Mouse (Mus musculus) lung, embryonic 15.5 days (tissue): ENCODE measurements around the gene Brca1. TPM values are rescaled to one million over a fixed set of nuclear protein-coding genes. Genes with fewer than 3 reads are reported as not detected.
"Not testable (repeated sequence)": the region's sequence is repeated elsewhere in the genome, so short reads cannot be mapped to it uniquely, and the experiment has no call there.

ENCODE experiments used
- ATAC-seq: fragments of 200-750 bp; cut with Nextera tagmentation; 2 replicates; pipeline ENCODE4 v1.8.0; 2017; ENCODE audit warnings: moderate number of reproducible peaks, borderline replicate concordance; ENCODE audit not compliant: low FRiP score, low TSS enrichment; ENCODE audit errors: extremely low read depth
- H3K27ac ChIP-seq: fragments of 300-500 bp; sonication (generic); 2 replicates; pipeline ENCODE4 v1.5.1; 2015; ENCODE audit warnings: moderate library complexity, mild to moderate bottlenecking, inconsistent platforms
- H3K27me3 ChIP-seq: fragments of 300-500 bp; sonication (generic); 2 replicates; pipeline ENCODE4 v1.6.1; 2015; ENCODE audit warnings: inconsistent platforms
- H3K36me3 ChIP-seq: fragments of 300-500 bp; sonication (generic); 2 replicates; pipeline ENCODE4 v1.6.1; 2015; ENCODE audit warnings: inconsistent platforms
- H3K4me1 ChIP-seq: fragments of 300-500 bp; sonication (generic); 2 replicates; pipeline ENCODE4 v1.6.1; 2015; ENCODE audit warnings: inconsistent platforms
- H3K4me2 ChIP-seq: fragments of 300-500 bp; sonication (generic); 2 replicates; pipeline ENCODE4 v1.6.1; 2015; ENCODE audit warnings: inconsistent platforms, mild to moderate bottlenecking, moderate library complexity
- H3K4me3 ChIP-seq: fragments of 300-500 bp; sonication (generic); 2 replicates; pipeline ENCODE4 v1.5.1; 2015; ENCODE audit warnings: mild to moderate bottlenecking, inconsistent platforms
- H3K9ac ChIP-seq: fragments of 300-500 bp; sonication (generic); 2 replicates; pipeline ENCODE4 v1.6.1; 2015; ENCODE audit warnings: inconsistent platforms
- H3K9me3 ChIP-seq: fragments of 300-500 bp; sonication (generic); 2 replicates; pipeline ENCODE4 v1.6.1; 2016; ENCODE audit warnings: inconsistent platforms
- WGBS: fragments of 180-500 bp; shearing (Covaris S2); methylation state at CpG from one replicate; pipeline ENCODE4 v1.1.7; 2015; 5-methylcytosine and 5-hydroxymethylcytosine counted together
- polyA plus RNA-seq: library from polyadenylated mRNA; unstranded; fragments of >200 nt; fragmentation: Nextera tagmentation; extraction: Ambion mirVana; gene quantifications from 2 replicates; pipeline ENCODE4 v1.2.1, GENCODE M21; 2015

The Brca1 gene
- 14.1 and 17.7 TPM in 2 replicates for polyA plus RNA-seq

DNA sequence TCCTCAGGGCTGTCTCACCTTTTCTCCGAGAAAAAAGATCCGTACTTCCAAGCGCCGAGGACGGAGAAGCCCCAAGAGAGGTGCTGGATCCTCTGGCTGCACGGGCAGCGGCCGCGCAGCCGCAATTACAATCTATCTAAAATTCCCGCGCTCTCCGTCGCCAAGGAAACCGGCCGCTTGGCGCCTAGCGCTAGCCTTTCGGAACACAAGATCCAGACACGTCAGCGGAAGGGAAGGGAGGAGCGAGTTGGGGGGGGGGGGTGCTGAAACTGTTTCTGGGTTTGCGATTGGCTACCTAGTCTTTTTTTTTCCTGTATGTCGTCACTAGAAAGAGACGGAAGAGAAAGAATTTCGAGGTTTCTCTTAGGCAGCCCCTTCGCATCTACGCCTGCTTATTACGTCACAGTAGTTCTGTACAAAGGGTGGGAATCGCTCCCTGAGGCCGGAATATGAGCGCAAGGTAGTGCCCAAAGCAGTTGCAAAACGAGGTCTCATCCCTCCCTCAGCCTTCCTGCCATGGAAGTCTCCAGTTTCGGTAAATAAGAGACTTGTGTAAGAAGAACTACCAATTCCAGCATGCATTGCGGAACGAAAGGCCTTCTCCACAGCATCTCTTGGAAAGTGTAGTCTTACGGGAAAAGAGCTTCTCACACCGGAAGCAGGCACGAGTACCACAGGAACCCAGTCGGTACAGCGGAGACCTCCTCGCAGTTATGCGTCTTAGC, at the start of gene Brca1, which contains the start of gene Nbr1:
Gene Brca1, minus strand, starts transcription at position 205 of the 725 bp plus-strand sequence.
Gene Nbr1, plus strand, starts transcription at position 399 of the 725 bp plus-strand sequence.
- H3K9me3 ChIP-seq = no peaks in the 10 kb centered on the region
- H3K4me2 ChIP-seq = peak within 1 kb of the TSS; percentile 65
- under 1% methylated on average over 43 of the region's 43 CpGs for WGBS
- peak within 1 kb of the TSS; percentile 94 for H3K27ac ChIP-seq
- H3K36me3 ChIP-seq = peaks cover 18% of the 10 kb centered on the region; the same call in 1 of the 2 replicates
- peak within 1 kb of the TSS; percentile 84 for H3K4me3 ChIP-seq
- ATAC-seq = peak; percentile 81
- peaks cover 25% of the 10 kb centered on the region for H3K4me1 ChIP-seq
- H3K27me3 ChIP-seq = no peaks in the 10 kb centered on the region
- peak within 1 kb of the TSS; percentile 79 for H3K9ac ChIP-seq

DNA sequence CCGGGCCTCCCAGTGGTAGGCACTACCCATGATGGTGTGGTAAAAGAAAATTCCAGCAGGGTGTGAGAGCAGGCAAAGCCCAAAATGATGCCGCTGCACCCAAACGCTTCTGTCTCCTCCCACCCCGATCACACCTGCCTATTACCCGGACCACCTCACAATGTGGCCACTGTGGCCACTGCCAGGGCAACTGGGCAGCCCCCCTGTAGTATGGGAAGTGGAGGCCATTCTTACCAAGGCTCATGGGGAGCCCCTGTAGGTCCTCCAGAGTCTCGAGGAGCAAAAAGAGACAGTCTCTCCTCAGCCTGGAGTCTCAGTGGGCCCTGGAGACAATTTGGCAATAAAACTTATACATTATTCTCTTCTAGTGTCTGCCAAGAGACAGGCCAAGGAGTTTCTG, 47.4 kb upstream of the Brca1 start, which contains the start of gene Gm11634:
Gene Gm11634, minus strand, starts transcription at position 101 of the 400 bp plus-strand sequence.
- Histone ChIP-seq H3K9me3 (no peaks in the 10 kb centered on the region), H3K4me2 (no peak within 1 kb of the TSS), H3K27ac (no peak within 1 kb of the TSS), H3K36me3 (no peaks in the 10 kb centered on the region), H3K27me3 (no peaks in the 10 kb centered on the region), H3K4me1 (no peaks in the 10 kb centered on the region), H3K9ac (no peak within 1 kb of the TSS), H3K4me3 (no peak within 1 kb of the TSS)
- ATAC-seq = no peak
- WGBS = 67% methylated on average over 6 of the region's 6 CpGs

GRCm38 (mm10) chr11:101589989-101590624, 38.4 kb upstream of the Brca1 start:
- Histone ChIP-seq H3K9me3 (no peaks in the 10 kb centered on the region), H3K4me3 (no peak overlapping the region), H3K4me1 (no peaks in the 10 kb centered on the region), H3K36me3 (no peaks in the 10 kb centered on the region), H3K27me3 (no peaks in the 10 kb centered on the region), H3K9ac (no peak overlapping the region), H3K27ac (no peak overlapping the region), H3K4me2 (no peak overlapping the region)
- ATAC-seq = no peak
- WGBS = 64% methylated on average over 12 of the region's 12 CpGs

- no peaks in the 10 kb centered on the region for H3K4me1 ChIP-seq
- ATAC-seq = no peak
- no peak overlapping the region for H3K9ac ChIP-seq
- H3K27ac ChIP-seq = no peak overlapping the region
- H3K36me3 ChIP-seq = no peaks in the 10 kb centered on the region
- no peak overlapping the region for H3K4me3 ChIP-seq
- H3K27me3 ChIP-seq = no peaks in the 10 kb centered on the region
- WGBS = 27% methylated on average over 5 of the region's 5 CpGs
- H3K9me3 ChIP-seq = no peaks in the 10 kb centered on the region
- no peak overlapping the region for H3K4me2 ChIP-seq
These were observed 37.7 kb upstream of the Brca1 start for GRCm38 (mm10) chr11:101589444-101589843.

- no peak for ATAC-seq
- no peak overlapping the region for H3K4me2 ChIP-seq
- no peaks in the 10 kb centered on the region for H3K9me3 ChIP-seq
- 89% methylated on average over 7 of the region's 7 CpGs for WGBS
- no peaks in the 10 kb centered on the region for H3K36me3 ChIP-seq
- no peaks in the 10 kb centered on the region for H3K4me1 ChIP-seq
- H3K9ac ChIP-seq = no peak overlapping the region
- H3K4me3 ChIP-seq = no peak overlapping the region
- no peaks in the 10 kb centered on the region for H3K27me3 ChIP-seq
- no peak overlapping the region for H3K27ac ChIP-seq
These were observed 37.1 kb upstream of the Brca1 start for GRCm38 (mm10) chr11:101588868-101589267.

DNA sequence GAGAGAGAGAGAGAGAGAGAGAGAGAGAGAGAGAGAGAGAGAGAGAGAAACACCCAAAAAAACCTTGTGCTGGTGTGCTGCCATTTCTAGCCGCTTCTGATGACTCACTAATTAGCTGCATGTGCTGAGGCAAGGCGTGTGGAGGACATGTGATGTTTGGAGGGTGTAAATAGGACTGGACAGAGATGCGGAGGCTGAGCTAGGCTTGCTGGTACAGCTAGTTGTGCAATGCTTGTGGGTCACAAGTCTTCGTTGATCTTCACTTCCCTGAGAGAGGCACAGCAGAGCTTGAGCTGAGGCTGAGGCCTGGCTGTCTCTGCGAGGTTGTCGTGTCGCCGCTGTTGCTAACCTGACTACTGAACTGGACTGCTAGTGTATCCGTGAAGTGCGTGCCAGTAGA, 35.9 kb upstream of the Brca1 start:
- no peak overlapping the region for H3K27ac ChIP-seq
- no peak overlapping the region for H3K4me2 ChIP-seq
- no peaks in the 10 kb centered on the region for H3K4me1 ChIP-seq
- H3K9ac ChIP-seq = no peak overlapping the region
- no peak for ATAC-seq
- H3K36me3 ChIP-seq = no peaks in the 10 kb centered on the region
- no peaks in the 10 kb centered on the region for H3K27me3 ChIP-seq
- no peaks in the 10 kb centered on the region for H3K9me3 ChIP-seq
- H3K4me3 ChIP-seq = no peak overlapping the region
- WGBS = 85% methylated on average over 10 of the region's 10 CpGs

- WGBS = 55% methylated on average over 4 of the region's 4 CpGs
- H3K4me2 ChIP-seq = no peak overlapping the region
- H3K4me3 ChIP-seq = no peak overlapping the region
- H3K27me3 ChIP-seq = no peaks in the 10 kb centered on the region
- H3K9me3 ChIP-seq = no peaks in the 10 kb centered on the region
- no peak for ATAC-seq
- peaks cover 6% of the 10 kb centered on the region; the same call in 1 of the 2 replicates for H3K4me1 ChIP-seq
- H3K27ac ChIP-seq = no peak overlapping the region
- H3K9ac ChIP-seq = no peak overlapping the region
- H3K36me3 ChIP-seq = peaks cover under 1% of the 10 kb centered on the region; the same call in 1 of the 2 replicates
These were observed 34.0 kb upstream of the Brca1 start for GRCm38 (mm10) chr11:101585805-101586204.

GRCm38 (mm10) chr11:101585031-101585430, 33.3 kb upstream of the Brca1 start:
- not testable (repeated sequence) for ATAC-seq, H3K27me3 ChIP-seq, H3K4me3 ChIP-seq, H3K9me3 ChIP-seq, H3K36me3 ChIP-seq, H3K9ac ChIP-seq, H3K4me2 ChIP-seq, H3K27ac ChIP-seq, H3K4me1 ChIP-seq
- 96% methylated on average over 1 of the region's 1 CpGs for WGBS

DNA sequence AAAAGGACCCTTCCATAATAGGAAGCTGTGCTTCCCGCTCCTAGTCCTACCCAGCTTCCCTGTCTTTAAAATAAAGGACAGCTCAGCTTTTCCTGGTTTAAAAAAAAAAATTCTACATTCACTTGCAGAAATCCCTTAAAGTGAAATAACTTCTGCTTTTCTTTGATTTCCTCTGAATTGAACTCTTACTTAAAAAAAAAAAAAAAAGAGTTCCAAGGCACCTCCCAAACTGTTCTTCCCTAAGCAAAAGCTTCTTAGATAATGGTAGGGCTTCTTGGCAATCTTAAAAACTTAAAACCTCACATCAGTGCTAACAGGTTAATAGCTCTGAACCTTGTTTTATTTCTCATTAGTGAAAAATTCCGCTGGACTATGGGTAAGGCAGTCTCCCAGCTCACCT, 31.4 kb upstream of the Brca1 start:
- Histone ChIP-seq H3K4me3 (no peak overlapping the region), H3K4me1 (peaks cover 6% of the 10 kb centered on the region; the same call in 1 of the 2 replicates), H3K27me3 (no peaks in the 10 kb centered on the region), H3K4me2 (no peak overlapping the region), H3K9me3 (no peaks in the 10 kb centered on the region), H3K36me3 (peaks cover 20% of the 10 kb centered on the region), H3K27ac (no peak overlapping the region), H3K9ac (no peak overlapping the region)
- ATAC-seq = no peak
- WGBS = 86% methylated on average over 2 of the region's 2 CpGs

DNA sequence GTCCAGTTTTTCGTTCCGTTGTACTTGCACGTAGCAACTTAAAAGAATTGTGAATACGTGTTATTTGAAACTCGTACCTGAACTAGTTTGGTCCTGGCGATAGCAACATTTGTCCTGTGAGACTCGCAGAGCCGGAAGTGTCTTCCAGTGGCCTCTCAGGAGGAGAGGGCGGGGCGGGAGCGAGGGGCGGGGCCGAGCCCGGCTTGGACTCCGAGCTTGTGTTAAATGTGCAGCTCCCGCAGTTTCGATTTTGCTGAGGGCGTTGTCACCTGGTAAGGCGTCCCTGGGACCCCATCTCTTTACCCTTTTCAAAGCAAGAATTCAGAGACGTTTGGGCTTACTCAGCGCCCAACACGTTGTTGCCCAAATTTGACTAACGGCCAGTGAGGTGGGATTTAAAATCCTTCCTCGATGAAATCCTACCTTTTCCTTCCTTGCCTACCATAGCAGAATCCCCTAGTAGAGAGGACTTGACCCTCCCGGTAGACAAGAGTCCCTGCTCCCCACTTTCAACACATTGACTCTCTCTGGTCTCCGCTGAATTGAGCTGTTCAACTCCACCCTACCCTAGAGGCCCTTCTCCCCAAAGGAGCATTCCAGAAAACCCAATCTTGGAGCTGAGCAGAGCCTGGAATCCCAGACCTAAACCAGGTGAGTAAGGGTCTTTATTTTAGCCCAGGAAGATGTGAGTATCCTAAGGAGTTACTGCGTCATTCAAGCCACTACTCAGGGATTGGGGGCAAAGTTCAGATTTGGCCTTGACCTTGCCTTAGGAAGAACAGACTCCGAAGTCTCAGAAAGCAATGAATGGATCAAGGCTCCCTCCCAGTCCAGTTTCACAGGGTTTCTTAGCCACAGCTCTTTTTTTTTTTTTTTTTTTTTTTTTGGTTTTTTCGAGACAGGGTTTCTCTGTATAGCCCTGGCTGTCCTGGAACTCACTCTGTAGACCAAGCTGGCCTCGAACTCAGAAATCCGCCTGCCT, 30.6 kb upstream of the Brca1 start, which contains the start of gene Tmem106a:
Gene Tmem106a, plus strand, starts transcription at position 189 of the 982 bp plus-strand sequence.
- no peaks in the 10 kb centered on the region for H3K27me3 ChIP-seq
- peaks cover 28% of the 10 kb centered on the region for H3K36me3 ChIP-seq
- peak within 1 kb of the TSS; percentile 53 for H3K4me3 ChIP-seq
- H3K4me1 ChIP-seq = peaks cover 6% of the 10 kb centered on the region; the same call in 1 of the 2 replicates
- no peaks in the 10 kb centered on the region for H3K9me3 ChIP-seq
- H3K9ac ChIP-seq = peak within 1 kb of the TSS; percentile 55
- peak; percentile 83; the same call in 1 of the 2 replicates for ATAC-seq
- 18% methylated on average over 30 of the region's 31 CpGs for WGBS
- H3K4me2 ChIP-seq = peak within 1 kb of the TSS; percentile 64
- H3K27ac ChIP-seq = no peak within 1 kb of the TSS; the same call in 1 of the 2 replicates

GRCm38 (mm10) chr11:101581081-101581764, 29.5 kb upstream of the Brca1 start:
- H3K9me3 ChIP-seq = no peaks in the 10 kb centered on the region
- no peaks in the 10 kb centered on the region for H3K27me3 ChIP-seq
- no peak overlapping the region for H3K9ac ChIP-seq
- no peak overlapping the region for H3K4me2 ChIP-seq
- no peak overlapping the region for H3K27ac ChIP-seq
- no peak overlapping the region for H3K4me3 ChIP-seq
- peaks cover 39% of the 10 kb centered on the region for H3K36me3 ChIP-seq
- ATAC-seq = no peak
- WGBS = 61% methylated on average over 6 of the region's 6 CpGs
- H3K4me1 ChIP-seq = peaks cover 6% of the 10 kb centered on the region; the same call in 1 of the 2 replicates
